ENCODE assay signal across 22 mouse cellular contexts in the genomic region with DNA sequence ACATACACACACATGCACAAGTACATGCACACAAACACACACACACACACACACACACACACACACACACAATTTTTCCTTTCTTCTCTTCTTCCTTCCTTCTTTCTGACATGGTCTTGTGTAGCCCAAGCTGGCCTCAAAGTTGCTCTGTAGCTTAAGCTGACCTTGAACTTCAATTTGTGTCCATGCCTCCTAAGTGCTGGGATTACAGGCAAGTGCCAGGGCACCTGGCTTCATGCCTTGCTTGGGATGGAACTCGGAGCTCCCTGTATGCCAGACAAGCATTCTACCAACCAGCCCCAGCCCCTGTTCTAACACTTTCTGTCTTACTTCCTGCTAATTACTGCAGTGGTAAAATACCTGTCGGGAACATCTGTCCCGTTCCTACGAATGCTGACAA. TPM values are rescaled to one million over a fixed set of nuclear protein-coding genes. Genes with fewer than 3 reads are reported as not detected.
A peak's percentile ranks its signal among the peaks of the same experiment; 100 is the strongest.
DNase-seq lines count a peak whose midpoint lies in the region; ATAC-seq lines count a peak whose summit lies in the region.
"Had no signal": no experiment of that assay in that cellular context is flagged by ENCODE, and none has a peak within 500 bp of the region (broad histone marks: within the 10 kb centered on the region; RNA-seq: fewer than 3 reads in every experiment).

No protein-coding gene starts in this region.

- H3K4me2 ChIP-seq in midbrain, embryonic 14.5 days (ENCODE audit: low read length) = no peak overlapping the region
- H3K4me2 ChIP-seq: embryonic facial prominence, embryonic 12.5 days; embryonic facial prominence, embryonic 15.5 days; forebrain, embryonic 12.5 days; forebrain, embryonic 15.5 days; heart, embryonic 11.5 days; hindbrain, embryonic 12.5 days; hindbrain, embryonic 15.5 days had no signal

- no peak for ATAC-seq in midbrain, embryonic 14.5 days (ENCODE audit: low FRiP score, low TSS enrichment)
- ATAC-seq: CD4-positive, CD25-positive, alpha-beta regulatory T cell, adult 4 months; forebrain, embryonic 15.5 days; intestine, postnatal 0 days had no signal

- H3K9me3 ChIP-seq in midbrain, embryonic 10.5 days (replicated peaks) = no peaks in the 10 kb centered on the region
- H3K9me3 ChIP-seq in midbrain, embryonic 14.5 days (ENCODE audit: control insufficient read depth, low read length) = no peaks in the 10 kb centered on the region
- H3K9me3 ChIP-seq: embryonic facial prominence, embryonic 12.5 days; embryonic facial prominence, embryonic 15.5 days; forebrain, embryonic 12.5 days; forebrain, embryonic 15.5 days; hindbrain, embryonic 12.5 days; hindbrain, embryonic 15.5 days had no signal

- H3K36me3 ChIP-seq in midbrain, embryonic 10.5 days = no peaks in the 10 kb centered on the region
- no peaks in the 10 kb centered on the region for H3K36me3 ChIP-seq in midbrain, embryonic 14.5 days (ENCODE audit: control insufficient read depth, insufficient read depth, low read length)
- H3K36me3 ChIP-seq: embryonic facial prominence, embryonic 12.5 days; embryonic facial prominence, embryonic 15.5 days; forebrain, embryonic 12.5 days; forebrain, embryonic 15.5 days; hindbrain, embryonic 12.5 days; hindbrain, embryonic 15.5 days had no signal

- no peak overlapping the region for H3K9ac ChIP-seq in midbrain, embryonic 14.5 days (replicated peaks; ENCODE audit: low read length)
- H3K9ac ChIP-seq: embryonic facial prominence, embryonic 12.5 days; embryonic facial prominence, embryonic 15.5 days; forebrain, embryonic 12.5 days; forebrain, embryonic 15.5 days; hindbrain, embryonic 12.5 days; hindbrain, embryonic 15.5 days had no signal

- 89% methylated on average over 4 of the region's 4 CpGs for whole genome bisulfite sequencing in midbrain, embryonic 10.5 days
- WGBS in midbrain, embryonic 14.5 days = 87% methylated on average over 4 of the region's 4 CpGs

- no peaks in the 10 kb centered on the region for H3K27me3 ChIP-seq in midbrain, embryonic 10.5 days (ENCODE audit: low read depth, poor library complexity, severe bottlenecking)
- H3K27me3 ChIP-seq in midbrain, embryonic 14.5 days (ENCODE audit: control insufficient read depth, insufficient read depth, low read length) = no peaks in the 10 kb centered on the region
- H3K27me3 ChIP-seq: embryonic facial prominence, embryonic 12.5 days; embryonic facial prominence, embryonic 15.5 days; forebrain, embryonic 15.5 days; hindbrain, embryonic 12.5 days; hindbrain, embryonic 15.5 days had no signal

- H3K4me1 ChIP-seq in midbrain, embryonic 10.5 days = peaks cover 11% of the 10 kb centered on the region
- no peaks in the 10 kb centered on the region for H3K4me1 ChIP-seq in midbrain, embryonic 14.5 days (ENCODE audit: control insufficient read depth, insufficient read depth, low read length)
- H3K4me1 ChIP-seq: forebrain, embryonic 12.5 days; forebrain, embryonic 15.5 days; hindbrain, embryonic 12.5 days; hindbrain, embryonic 15.5 days had no signal

- H3K4me3 ChIP-seq in midbrain, embryonic 10.5 days = no peak overlapping the region
- no peak overlapping the region for H3K4me3 ChIP-seq in midbrain, embryonic 14.5 days (replicated peaks; ENCODE audit: low read depth, low read length)
- H3K4me3 ChIP-seq: embryonic facial prominence, embryonic 12.5 days; embryonic facial prominence, embryonic 15.5 days; forebrain, embryonic 12.5 days; forebrain, embryonic 15.5 days; hindbrain, embryonic 12.5 days; hindbrain, embryonic 15.5 days had no signal

- no peak overlapping the region for H3K27ac ChIP-seq in midbrain, embryonic 10.5 days (replicated peaks)
- no peak overlapping the region for H3K27ac ChIP-seq in midbrain, embryonic 14.5 days (replicated peaks; ENCODE audit: low read depth, low read length)
- H3K27ac ChIP-seq: embryonic facial prominence, embryonic 12.5 days; embryonic facial prominence, embryonic 15.5 days; forebrain, embryonic 12.5 days; forebrain, embryonic 15.5 days; hindbrain, embryonic 12.5 days; hindbrain, embryonic 15.5 days had no signal

- DNase-seq in cerebellum, postnatal 14 days = peak; percentile 10
- no peak for DNase-seq in cerebellum, adult 11 months
- peak; percentile 81 for DNase-seq in heart, adult 11 months
- DNase-seq in heart, adult 18-20 months = no peak
- peak; percentile 3 for DNase-seq in midbrain, embryonic 10.5 days (ENCODE audit: low spot score)
- DNase-seq in midbrain, embryonic 14.5 days = no peak
- DNase-seq: cerebellum, adult 18-20 months; cerebellum, adult 9-10 months; cerebellum, postnatal 25 days had no signal

RNA-seq across cellular contexts. Expression of a gene that starts 8.3 kb away (rescaled TPM):
- 1 to 10 TPM; 4.1 to 6.2 TPM for total RNA-seq in heart, adult 18-20 months (2021)
- 0.65 and 1.1 TPM in 2 replicates for polyA plus RNA-seq in midbrain, embryonic 10.5 days (2016; fragmentation: Nextera tagmentation; extraction: Ambion mirVana)
- 0.99 and 1.0 TPM in 2 replicates for polyA plus RNA-seq in midbrain, embryonic 14.5 days (2014; fragmentation: Nextera tagmentation; extraction: Ambion mirVana)
- total RNA-seq: common myeloid progenitor, adult 5-6 weeks; hematopoietic stem cell, adult 5-6 weeks; MEL had no signal
- polyA plus RNA-seq: C2C12; CD4-positive, CD25-positive, alpha-beta regulatory T cell, adult 4 months had no signal

Comparison
In these comparisons a context has a peak if more than half of its experiments do, and no peak if none do; other contexts are left out.
1. DNase-seq: peak in cerebellum, postnatal 14 days (2 of 2), heart, adult 11 months (single experiment) and midbrain, embryonic 10.5 days (single experiment); none in cerebellum, adult 11 months (single experiment), heart, adult 18-20 months (0 of 2) and midbrain, embryonic 14.5 days (single experiment).